Comparison of ENCODE assay signal across 20 mouse cellular contexts in genomic region chr9:55257105-55257504, GRCm38 (mm10). TPM values are rescaled to one million over a fixed set of nuclear protein-coding genes. Genes with fewer than 3 reads are reported as not detected.
DNase-seq lines count a peak whose midpoint lies in the region; ATAC-seq lines count a peak whose summit lies in the region.
"Had no signal": no experiment of that assay in that cellular context is flagged by ENCODE, and none has a peak within 500 bp of the region (broad histone marks: within the 10 kb centered on the region; RNA-seq: fewer than 3 reads in every experiment).

No protein-coding gene starts in this region.

- peak; percentile 52 for ATAC-seq in megakaryocyte progenitor cell, adult 5-6 weeks (replicated peaks; ENCODE audit: poor library complexity)
- no peak for ATAC-seq in midbrain, embryonic 14.5 days (ENCODE audit: low FRiP score, low TSS enrichment)
- no peak for ATAC-seq in erythroblast, adult 5-6 weeks (replicated peaks; ENCODE audit: low FRiP score, poor library complexity, severe bottlenecking)
- ATAC-seq: forebrain, embryonic 13.5 days; forebrain, embryonic 15.5 days had no signal

- no peak overlapping the region for H3K9ac ChIP-seq in midbrain, embryonic 14.5 days (replicated peaks; ENCODE audit: low read length)
- H3K9ac ChIP-seq: embryonic facial prominence, embryonic 13.5 days; embryonic facial prominence, embryonic 15.5 days; forebrain, embryonic 13.5 days; forebrain, embryonic 15.5 days had no signal

- WGBS in macrophage (ENCODE audit: missing documents), result 60% methylated on average over 2 of the region's 2 CpGs
- WGBS in midbrain, embryonic 14.5 days, result 89% methylated on average over 2 of the region's 2 CpGs

- peak overlapping the region; percentile 74 for H3K27ac ChIP-seq in brown adipose tissue, adult 24 weeks (replicated peaks; ENCODE audit: low read depth, low read length)
- peak overlapping the region; percentile 62 for H3K27ac ChIP-seq in macrophage
- H3K27ac ChIP-seq in midbrain, embryonic 14.5 days (replicated peaks; ENCODE audit: low read depth, low read length), result no peak overlapping the region
- H3K27ac ChIP-seq: embryonic facial prominence, embryonic 13.5 days; embryonic facial prominence, embryonic 15.5 days; forebrain, embryonic 13.5 days; forebrain, embryonic 15.5 days had no signal

- no peaks in the 10 kb centered on the region for H3K27me3 ChIP-seq in midbrain, embryonic 14.5 days (ENCODE audit: control insufficient read depth, insufficient read depth, low read length)
- H3K27me3 ChIP-seq: embryonic facial prominence, embryonic 13.5 days; embryonic facial prominence, embryonic 15.5 days; forebrain, embryonic 13.5 days; forebrain, embryonic 15.5 days had no signal

- no peaks in the 10 kb centered on the region for H3K9me3 ChIP-seq in midbrain, embryonic 14.5 days (ENCODE audit: control insufficient read depth, low read length)
- H3K9me3 ChIP-seq: embryonic facial prominence, embryonic 13.5 days; embryonic facial prominence, embryonic 15.5 days; forebrain, embryonic 13.5 days; forebrain, embryonic 15.5 days had no signal

- no peaks in the 10 kb centered on the region for H3K36me3 ChIP-seq in macrophage (ENCODE audit: inconsistent target)
- no peaks in the 10 kb centered on the region for H3K36me3 ChIP-seq in midbrain, embryonic 14.5 days (ENCODE audit: control insufficient read depth, insufficient read depth, low read length)
- H3K36me3 ChIP-seq: embryonic facial prominence, embryonic 13.5 days; embryonic facial prominence, embryonic 15.5 days; forebrain, embryonic 15.5 days had no signal

- H3K79me2 ChIP-seq in macrophage (ENCODE audit: inconsistent target), result no peaks in the 10 kb centered on the region

- H3K4me3 ChIP-seq in brown adipose tissue, adult 24 weeks (ENCODE audit: insufficient read depth, low read depth, low read length), result no peak overlapping the region
- no peak overlapping the region for H3K4me3 ChIP-seq in macrophage (ENCODE audit: inconsistent target)
- no peak overlapping the region for H3K4me3 ChIP-seq in midbrain, embryonic 14.5 days (replicated peaks; ENCODE audit: low read depth, low read length)
- H3K4me3 ChIP-seq: embryonic facial prominence, embryonic 13.5 days; embryonic facial prominence, embryonic 15.5 days; forebrain, embryonic 13.5 days; forebrain, embryonic 15.5 days had no signal

- H3K4me1 ChIP-seq in brown adipose tissue, adult 24 weeks (ENCODE audit: control insufficient read depth, insufficient read depth, insufficient read length, low read length), result peaks cover 9% of the 10 kb centered on the region
- no peaks in the 10 kb centered on the region for H3K4me1 ChIP-seq in midbrain, embryonic 14.5 days (ENCODE audit: control insufficient read depth, insufficient read depth, low read length)
- H3K4me1 ChIP-seq: embryonic facial prominence, embryonic 13.5 days; embryonic facial prominence, embryonic 15.5 days; forebrain, embryonic 13.5 days; forebrain, embryonic 15.5 days had no signal

- no peak for DNase-seq in thymus, postnatal 10 days (ENCODE audit: low spot score in 2 of 2)
- no peak for DNase-seq in midbrain, embryonic 14.5 days
- DNase-seq: adrenal gland, adult 2 months; adrenal gland, postnatal 10 days; adrenal gland, postnatal 25 days; cerebellum, adult 11 months; cerebellum, adult 18-20 months; cerebellum, adult 8-10 months; cerebellum, adult 9-11 months; cerebellum, postnatal 14 days; cerebellum, postnatal 36 days; embryo, embryonic 11 days had no signal

- no peak overlapping the region for H3K4me2 ChIP-seq in midbrain, embryonic 14.5 days (ENCODE audit: low read length)
- H3K4me2 ChIP-seq: embryonic facial prominence, embryonic 13.5 days; embryonic facial prominence, embryonic 15.5 days; forebrain, embryonic 13.5 days; forebrain, embryonic 15.5 days had no signal

RNA-seq across cellular contexts. Expression of gene Fbxo22, which starts 48.4 kb away (rescaled TPM):
- polyA plus RNA-seq in brown adipose tissue, adult 24 weeks (2012; ENCODE audit: insufficient read depth, insufficient read length, missing spikeins), result 19.0 and 21.6 TPM in 2 replicates
- total RNA-seq in macrophage (2018; cell fraction: chromatin; rRNA removed), result 10 to 100 TPM; 34.9 to 75.8 (median 57.7) TPM
- total RNA-seq in macrophage (2018; cell fraction: cytosol; rRNA removed), result 10 to 100 TPM; 21.2 to 39.0 (median 31.7) TPM
- 10 to 100 TPM; 33.5 to 90.9 (median 56.7) TPM for total RNA-seq in macrophage (2018; cell fraction: nucleus; rRNA removed)
- polyA plus RNA-seq in macrophage (2018), result 38.0 to 41.7 TPM (median 41.3 TPM) in 3 replicates
- total RNA-seq in megakaryocyte progenitor cell, adult 5-6 weeks (2015), result 58.7 and 59.2 TPM in 2 replicates
- total RNA-seq in megakaryocyte progenitor cell, adult 5-6 weeks (2017), result 52.7 and 56.9 TPM in 2 replicates
- 76.2 and 90.4 TPM in 2 replicates for polyA plus RNA-seq in midbrain, embryonic 14.5 days (2014; fragmentation: Nextera tagmentation; extraction: Ambion mirVana)
- 12.3 and 13.6 TPM in 2 replicates for total RNA-seq in erythroblast, adult 5-6 weeks (2015; ENCODE audit: low replicate concordance)
- total RNA-seq in erythroblast, adult 5-6 weeks (2017; ENCODE audit: low replicate concordance), result 9.8 and 10.2 TPM in 2 replicates
